ENCODE assay signal across 8 mouse cellular contexts in the genomic region with DNA sequence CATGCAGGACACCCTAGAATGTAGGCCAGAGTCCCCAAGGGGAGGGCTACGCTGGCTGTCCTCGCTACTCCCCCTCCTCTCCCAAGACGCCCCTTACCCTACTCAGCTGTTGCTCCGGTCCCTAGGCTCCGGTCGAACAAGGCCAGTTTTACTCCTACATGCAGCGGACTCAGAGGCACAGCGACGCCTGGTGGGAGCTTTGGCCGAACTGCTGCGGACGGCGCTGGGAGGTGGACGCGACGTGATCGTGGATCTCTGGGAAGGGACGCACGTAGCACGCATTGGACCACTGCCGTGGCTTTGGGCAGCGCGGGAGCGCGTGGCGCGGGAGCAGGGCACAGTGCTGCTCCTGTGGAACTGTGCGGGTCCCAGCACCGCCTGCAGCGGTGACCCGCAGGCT. TPM values are rescaled to one million over a fixed set of nuclear protein-coding genes. Genes with fewer than 3 reads are reported as not detected.
DNase-seq lines count a peak whose midpoint lies in the region; ATAC-seq lines count a peak whose summit lies in the region.

No protein-coding gene starts in this region.

- no peak overlapping the region for H3K27ac ChIP-seq in heart, embryonic 14.5 days (replicated peaks in 1 of 2; ENCODE audit: control insufficient read depth in 1 of 2, insufficient read depth in 1 of 2, low read depth in 2 of 2, low read length in 2 of 2)
- H3K27ac ChIP-seq in kidney, embryonic 16.5 days (ENCODE audit: low read length) = no peak overlapping the region
- no peak overlapping the region for H3K27ac ChIP-seq in liver, embryonic 15.5 days (replicated peaks)
- no peak overlapping the region for H3K27ac ChIP-seq in stomach, embryonic 15.5 days

- peaks cover 16 to 20% of the 10 kb centered on the region in 2 experiments for H3K4me1 ChIP-seq in heart, embryonic 14.5 days (ENCODE audit: control insufficient read depth in 2 of 2, insufficient read depth in 2 of 2, low read length in 2 of 2)
- H3K4me1 ChIP-seq in kidney, embryonic 16.5 days (ENCODE audit: insufficient read depth, low read length) = peaks cover 28% of the 10 kb centered on the region
- H3K4me1 ChIP-seq in liver, embryonic 15.5 days (replicated peaks) = peaks cover 23% of the 10 kb centered on the region
- H3K4me1 ChIP-seq in stomach, embryonic 15.5 days = peaks cover 23% of the 10 kb centered on the region

- WGBS in heart, embryonic 14.5 days = under 1% methylated on average over 29 of the region's 31 CpGs
- 1% methylated on average over 31 of the region's 31 CpGs for WGBS in kidney, embryonic 16.5 days
- WGBS in liver, embryonic 15.5 days (ENCODE audit: insufficient replicate concordance) = 2% methylated on average over 31 of the region's 31 CpGs
- 2% methylated on average over 31 of the region's 31 CpGs for WGBS in stomach, embryonic 15.5 days

- H3K9me3 ChIP-seq in heart, embryonic 14.5 days (ENCODE audit: control insufficient read depth, low read length) = no peaks in the 10 kb centered on the region
- no peaks in the 10 kb centered on the region for H3K9me3 ChIP-seq in kidney, embryonic 16.5 days (ENCODE audit: low read length)
- no peaks in the 10 kb centered on the region for H3K9me3 ChIP-seq in liver, embryonic 15.5 days (replicated peaks)
- H3K9me3 ChIP-seq in stomach, embryonic 15.5 days = no peaks in the 10 kb centered on the region

- H3K27me3 ChIP-seq in heart, embryonic 14.5 days (ENCODE audit: control insufficient read depth, insufficient read depth, low read length) = peaks cover 21% of the 10 kb centered on the region; the same call in 1 of the 2 replicates
- peaks cover 5% of the 10 kb centered on the region; the same call in 1 of the 2 replicates for H3K27me3 ChIP-seq in kidney, embryonic 16.5 days (ENCODE audit: insufficient read depth, low read length)
- peaks cover 32% of the 10 kb centered on the region for H3K27me3 ChIP-seq in liver, embryonic 15.5 days
- H3K27me3 ChIP-seq in stomach, embryonic 15.5 days (replicated peaks) = peaks cover 5% of the 10 kb centered on the region; the same call in 1 of the 2 replicates

- H3K4me2 ChIP-seq in heart, embryonic 14.5 days (ENCODE audit: low read length) = peak overlapping the region; percentile 76
- peak overlapping the region; percentile 73 for H3K4me2 ChIP-seq in kidney, embryonic 16.5 days (replicated peaks; ENCODE audit: low read depth, low read length)
- H3K4me2 ChIP-seq in liver, embryonic 15.5 days = peak overlapping the region; percentile 73
- H3K4me2 ChIP-seq in stomach, embryonic 15.5 days = peak overlapping the region; percentile 76

- H3K9ac ChIP-seq in heart, embryonic 14.5 days (ENCODE audit: low read length) = peak overlapping the region; percentile 55
- peak overlapping the region; percentile 63 for H3K9ac ChIP-seq in kidney, embryonic 16.5 days (replicated peaks; ENCODE audit: low read length)
- peak overlapping the region; percentile 18; the same call in 1 of the 2 replicates for H3K9ac ChIP-seq in liver, embryonic 15.5 days
- peak overlapping the region; percentile 1; the same call in 1 of the 2 replicates for H3K9ac ChIP-seq in stomach, embryonic 15.5 days

- no peaks in the 10 kb centered on the region for H3K36me3 ChIP-seq in heart, embryonic 14.5 days (ENCODE audit: control insufficient read depth, insufficient read depth, low read length)
- H3K36me3 ChIP-seq in kidney, embryonic 16.5 days (ENCODE audit: insufficient read depth, low read length) = no peaks in the 10 kb centered on the region
- H3K36me3 ChIP-seq in liver, embryonic 15.5 days (replicated peaks) = no peaks in the 10 kb centered on the region
- H3K36me3 ChIP-seq in stomach, embryonic 15.5 days = no peaks in the 10 kb centered on the region

- ATAC-seq in erythroblast, adult 5-6 weeks (replicated peaks; ENCODE audit: low FRiP score, poor library complexity, severe bottlenecking) = 0 out of 2 replicates have a peak, but pooled peaks have one; percentile 25
- no peak for ATAC-seq in heart, embryonic 14.5 days (ENCODE audit: insufficient number of reproducible peaks, insufficient read depth, low FRiP score, low read depth)
- ATAC-seq in kidney, embryonic 16.5 days (ENCODE audit: low FRiP score, low TSS enrichment) = peak; percentile 52
- peak; percentile 45 for ATAC-seq in liver, embryonic 15.5 days (ENCODE audit: insufficient read depth)
- peak; percentile 64; the same call in 1 of the 2 replicates for ATAC-seq in stomach, embryonic 15.5 days (ENCODE audit: insufficient read depth, low FRiP score, low read depth)

- peak overlapping the region; percentile 42 to 45 for H3K4me3 ChIP-seq in heart, embryonic 14.5 days (ENCODE audit: control insufficient read depth in 1 of 2, insufficient read depth in 1 of 2, low read depth in 1 of 2, low read length in 2 of 2)
- H3K4me3 ChIP-seq in kidney, embryonic 16.5 days (ENCODE audit: low read length) = peak overlapping the region; percentile 37
- peak overlapping the region; percentile 45 for H3K4me3 ChIP-seq in liver, embryonic 15.5 days (replicated peaks)
- peak overlapping the region; percentile 36 for H3K4me3 ChIP-seq in stomach, embryonic 15.5 days (replicated peaks)

- peak; percentile 78 for DNase-seq in CD4-positive, CD25-positive, alpha-beta regulatory T cell, adult 2 months (ENCODE audit: low read depth, low spot score)
- DNase-seq in brain, adult 2 months (ENCODE audit: low read depth, low spot score) = peak; percentile 93
- DNase-seq in neural tube, embryonic 10.5 days (ENCODE audit: extremely low spot score, low spot score) = peak; percentile 80

RNA-seq across cellular contexts. Expression of a gene that starts 1.8 kb away (rescaled TPM):
- total RNA-seq in erythroblast, adult 5-6 weeks (2015; ENCODE audit: low replicate concordance) = not detected in 2 replicates
- total RNA-seq in erythroblast, adult 5-6 weeks (2017; ENCODE audit: low replicate concordance) = not detected in 2 replicates
- 5.6 and 9.5 TPM in 2 replicates for polyA plus RNA-seq in heart, embryonic 14.5 days (2014; fragmentation: Nextera tagmentation; extraction: Ambion mirVana)
- polyA plus RNA-seq in kidney, embryonic 16.5 days (2015; fragmentation: Nextera tagmentation; extraction: Ambion mirVana) = 18.2 and 31.0 TPM in 2 replicates
- polyA plus RNA-seq in liver, embryonic 15.5 days (2015; fragmentation: Nextera tagmentation; extraction: Ambion mirVana) = 9.1 and 12.0 TPM in 2 replicates
- polyA plus RNA-seq in stomach, embryonic 15.5 days (2015; fragmentation: Nextera tagmentation; extraction: Ambion mirVana) = 26.4 and 26.7 TPM in 2 replicates

RNA-seq across cellular contexts. Expression of a gene that starts 11.1 kb away (rescaled TPM):
- total RNA-seq in erythroblast, adult 5-6 weeks (2015; ENCODE audit: low replicate concordance) = 0.42 TPM in 1 of 2 replicates, not detected in the other
- 0.51 TPM in 1 of 2 replicates, not detected in the other for total RNA-seq in erythroblast, adult 5-6 weeks (2017; ENCODE audit: low replicate concordance)
- polyA plus RNA-seq in heart, embryonic 14.5 days (2014; fragmentation: Nextera tagmentation; extraction: Ambion mirVana) = 0.99 and 1.4 TPM in 2 replicates
- 10.0 and 10.1 TPM in 2 replicates for polyA plus RNA-seq in kidney, embryonic 16.5 days (2015; fragmentation: Nextera tagmentation; extraction: Ambion mirVana)
- 0.09 and 0.33 TPM in 2 replicates for polyA plus RNA-seq in liver, embryonic 15.5 days (2015; fragmentation: Nextera tagmentation; extraction: Ambion mirVana)
- 16.8 and 18.2 TPM in 2 replicates for polyA plus RNA-seq in stomach, embryonic 15.5 days (2015; fragmentation: Nextera tagmentation; extraction: Ambion mirVana)

RNA-seq across cellular contexts. Expression of a gene that starts 13.7 kb away (rescaled TPM):
- total RNA-seq in erythroblast, adult 5-6 weeks (2015; ENCODE audit: low replicate concordance) = not detected in 2 replicates
- total RNA-seq in erythroblast, adult 5-6 weeks (2017; ENCODE audit: low replicate concordance) = 2.7 TPM in 1 of 2 replicates, not detected in the other
- 30.7 and 32.6 TPM in 2 replicates for polyA plus RNA-seq in heart, embryonic 14.5 days (2014; fragmentation: Nextera tagmentation; extraction: Ambion mirVana)
- 43.4 and 45.8 TPM in 2 replicates for polyA plus RNA-seq in kidney, embryonic 16.5 days (2015; fragmentation: Nextera tagmentation; extraction: Ambion mirVana)
- polyA plus RNA-seq in liver, embryonic 15.5 days (2015; fragmentation: Nextera tagmentation; extraction: Ambion mirVana) = 7.1 and 7.6 TPM in 2 replicates
- polyA plus RNA-seq in stomach, embryonic 15.5 days (2015; fragmentation: Nextera tagmentation; extraction: Ambion mirVana) = 23.2 and 23.3 TPM in 2 replicates

RNA-seq across cellular contexts. Expression of a gene that starts 27.1 kb away (rescaled TPM):
- 8.1 and 14.4 TPM in 2 replicates for total RNA-seq in erythroblast, adult 5-6 weeks (2015; ENCODE audit: low replicate concordance)
- total RNA-seq in erythroblast, adult 5-6 weeks (2017; ENCODE audit: low replicate concordance) = 2.0 and 3.1 TPM in 2 replicates
- polyA plus RNA-seq in heart, embryonic 14.5 days (2014; fragmentation: Nextera tagmentation; extraction: Ambion mirVana) = 54.2 and 57.5 TPM in 2 replicates
- polyA plus RNA-seq in kidney, embryonic 16.5 days (2015; fragmentation: Nextera tagmentation; extraction: Ambion mirVana) = 115 and 121 TPM in 2 replicates
- polyA plus RNA-seq in liver, embryonic 15.5 days (2015; fragmentation: Nextera tagmentation; extraction: Ambion mirVana) = 31.7 and 33.1 TPM in 2 replicates
- 84.2 and 91.1 TPM in 2 replicates for polyA plus RNA-seq in stomach, embryonic 15.5 days (2015; fragmentation: Nextera tagmentation; extraction: Ambion mirVana)

RNA-seq across cellular contexts. Expression of a gene that starts 32.3 kb away (rescaled TPM):
- not detected in 2 replicates for total RNA-seq in erythroblast, adult 5-6 weeks (2015; ENCODE audit: low replicate concordance)
- 0.34 TPM in 1 of 2 replicates, not detected in the other for total RNA-seq in erythroblast, adult 5-6 weeks (2017; ENCODE audit: low replicate concordance)
- 0.13 and 0.27 TPM in 2 replicates for polyA plus RNA-seq in heart, embryonic 14.5 days (2014; fragmentation: Nextera tagmentation; extraction: Ambion mirVana)
- polyA plus RNA-seq in kidney, embryonic 16.5 days (2015; fragmentation: Nextera tagmentation; extraction: Ambion mirVana) = 0.97 and 0.99 TPM in 2 replicates
- 0.03 and 0.07 TPM in 2 replicates for polyA plus RNA-seq in liver, embryonic 15.5 days (2015; fragmentation: Nextera tagmentation; extraction: Ambion mirVana)
- 0.40 and 0.54 TPM in 2 replicates for polyA plus RNA-seq in stomach, embryonic 15.5 days (2015; fragmentation: Nextera tagmentation; extraction: Ambion mirVana)

Comparison
In these comparisons a context has a peak if more than half of its experiments do, and no peak if none do; other contexts are left out.
1. H3K9ac ChIP-seq: peak in every context shown above with its lines; median percentile 63 in kidney, embryonic 16.5 days; 55 in heart, embryonic 14.5 days; 18 in liver, embryonic 15.5 days; 1 in stomach, embryonic 15.5 days.